Mouse (Mus musculus) intestine, postnatal 0 days (tissue): ENCODE data around the gene Cntnap5a. TPM values are rescaled to one million over a fixed set of nuclear protein-coding genes. Genes with fewer than 3 reads are reported as not detected.
A peak's percentile ranks its signal among the peaks of the same experiment; 100 is the strongest.

ENCODE experiments used
- ATAC-seq: fragments of 200-750 bp; cut with Nextera tagmentation; 2 replicates; pipeline ENCODE4 v1.8.0; 2017; ENCODE audit warnings: mild to moderate bottlenecking, moderate TSS enrichment, moderate library complexity
- H3K27ac ChIP-seq: fragments of 300-500 bp; sonication (generic); 2 replicates; pipeline ENCODE4 v1.5.1; 2014; ENCODE audit warnings: mild to moderate bottlenecking, low read depth, low read length, moderate library complexity
- H3K27me3 ChIP-seq: fragments of 300-500 bp; sonication (generic); replicated peaks from 2 replicates; pipeline ENCODE4 v1.6.1; 2014; ENCODE audit warnings: low read length, mixed read lengths; ENCODE audit not compliant: control insufficient read depth, insufficient read depth
- H3K36me3 ChIP-seq: fragments of 300-500 bp; sonication (generic); 2 replicates; pipeline ENCODE4 v1.6.1; 2014; ENCODE audit warnings: mild to moderate bottlenecking, moderate library complexity; ENCODE audit not compliant: control insufficient read depth, insufficient read depth
- H3K4me1 ChIP-seq: fragments of 300-500 bp; sonication (generic); replicated peaks from 2 replicates; pipeline ENCODE4 v1.6.1; 2014; ENCODE audit warnings: antibody characterized with exemption, low read length, mixed read lengths; ENCODE audit not compliant: control insufficient read depth, insufficient read depth
- H3K4me2 ChIP-seq: fragments of 300-500 bp; sonication (generic); replicated peaks from 2 replicates; pipeline ENCODE4 v1.6.1; 2014; ENCODE audit warnings: low read depth, mild to moderate bottlenecking, moderate library complexity
- H3K4me3 ChIP-seq: fragments of 300-500 bp; sonication (generic); 2 replicates; pipeline ENCODE4 v1.5.1; 2014; ENCODE audit warnings: low read depth, low read length
- H3K9ac ChIP-seq: fragments of 300-500 bp; sonication (generic); 2 replicates; pipeline ENCODE4 v1.6.1; 2014; ENCODE audit warnings: mild to moderate bottlenecking, low read depth, low read length
- H3K9me3 ChIP-seq: fragments of 300-500 bp; sonication (generic); 2 replicates; pipeline ENCODE4 v1.6.1; 2016; ENCODE audit warnings: mixed run types; ENCODE audit not compliant: control insufficient read depth
- CTCF ChIP-seq: sonication (generic); IDR thresholded peaks from 2 replicates; pipeline ENCODE4 v1.5.1; 2016; ENCODE audit warnings: low read depth, mild to moderate bottlenecking, control low read depth, antibody characterized with exemption, moderate library complexity
- WGBS: fragments of 180-500 bp; shearing (Covaris S2); extraction: QIAGEN DNeasy Blood & Tissue Kit; methylation state at CpG from one replicate; pipeline ENCODE4 v1.1.7; 2014; 5-methylcytosine and 5-hydroxymethylcytosine counted together
- polyA plus RNA-seq: library from polyadenylated mRNA; unstranded; fragments of >200 nt; fragmentation: Nextera tagmentation; extraction: Ambion mirVana; gene quantifications from 2 replicates; pipeline ENCODE4 v1.2.1, GENCODE M21; 2015

Gene Cntnap5a
- polyA plus RNA-seq, 1 experiment from 2014 or later: 0.07 TPM

GRCm38 (mm10) chr1:116108381-116108780, 423.8 kb downstream of the Cntnap5a start:
- no peaks in the 10 kb centered on the region for H3K9me3 ChIP-seq

GRCm38 (mm10) chr1:116125767-116126166, 441.2 kb downstream of the Cntnap5a start:
- no peak overlapping the region for H3K27ac ChIP-seq
- ATAC-seq: no peak
- H3K4me1 ChIP-seq: no peaks in the 10 kb centered on the region
- H3K9ac ChIP-seq: no peak overlapping the region
- H3K4me2 ChIP-seq: no peak overlapping the region
- H3K27me3 ChIP-seq: no peaks in the 10 kb centered on the region
- H3K4me3 ChIP-seq: no peak overlapping the region
- no peak for TF ChIP-seq CTCF
- H3K9me3 ChIP-seq: no peaks in the 10 kb centered on the region
- H3K36me3 ChIP-seq: no peaks in the 10 kb centered on the region
- WGBS: 46% methylated on average over 1 of the region's 1 CpGs

More at GRCm38 (mm10) chr1:116108381-116108780, 423.8 kb downstream of the Cntnap5a start:
- H3K9ac ChIP-seq: no peak overlapping the region
- no peak overlapping the region for H3K4me2 ChIP-seq
- no peaks in the 10 kb centered on the region for H3K36me3 ChIP-seq
- no peaks in the 10 kb centered on the region for H3K27me3 ChIP-seq
- H3K4me1 ChIP-seq: no peaks in the 10 kb centered on the region
- no peak overlapping the region for H3K27ac ChIP-seq
- ATAC-seq: no peak
- no peak overlapping the region for H3K4me3 ChIP-seq
- TF ChIP-seq CTCF: no peak

GRCm38 (mm10) chr1:116127085-116127484, 442.5 kb downstream of the Cntnap5a start:
- H3K27ac ChIP-seq: no peak overlapping the region
- WGBS: 69% methylated on average over 2 of the region's 2 CpGs
- H3K36me3 ChIP-seq: no peaks in the 10 kb centered on the region
- no peak overlapping the region for H3K9ac ChIP-seq
- peak; percentile 14; the same call in 1 of the 2 replicates for TF ChIP-seq CTCF
- H3K4me2 ChIP-seq: no peak overlapping the region
- H3K4me3 ChIP-seq: no peak overlapping the region
- no peaks in the 10 kb centered on the region for H3K27me3 ChIP-seq
- H3K4me1 ChIP-seq: no peaks in the 10 kb centered on the region
- ATAC-seq: no peak
- no peaks in the 10 kb centered on the region for H3K9me3 ChIP-seq

- no peaks in the 10 kb centered on the region for H3K4me1 ChIP-seq
- no peaks in the 10 kb centered on the region for H3K36me3 ChIP-seq
- TF ChIP-seq CTCF: no peak
- no peak overlapping the region for H3K4me3 ChIP-seq
- no peak for ATAC-seq
- no peak overlapping the region for H3K9ac ChIP-seq
- H3K9me3 ChIP-seq: no peaks in the 10 kb centered on the region
- no peak overlapping the region for H3K27ac ChIP-seq
- no peaks in the 10 kb centered on the region for H3K27me3 ChIP-seq
- WGBS: 43% methylated on average over 1 of the region's 1 CpGs
- H3K4me2 ChIP-seq: no peak overlapping the region
Measured at GRCm38 (mm10) chr1:116128450-116129246, 444.1 kb downstream of the Cntnap5a start.

GRCm38 (mm10) chr1:116132471-116132870, 447.9 kb downstream of the Cntnap5a start:
- no peak for ATAC-seq
- H3K4me3 ChIP-seq: no peak overlapping the region
- TF ChIP-seq CTCF: no peak
- no peak overlapping the region for H3K9ac ChIP-seq
- H3K4me2 ChIP-seq: no peak overlapping the region
- no peak overlapping the region for H3K27ac ChIP-seq
- H3K36me3 ChIP-seq: no peaks in the 10 kb centered on the region
- H3K4me1 ChIP-seq: no peaks in the 10 kb centered on the region
- no peaks in the 10 kb centered on the region for H3K9me3 ChIP-seq
- no peaks in the 10 kb centered on the region for H3K27me3 ChIP-seq

- Histone ChIP-seq H3K4me1 (no peaks in the 10 kb centered on the region), H3K27me3 (no peaks in the 10 kb centered on the region), H3K27ac (no peak overlapping the region), H3K4me2 (no peak overlapping the region), H3K9me3 (no peaks in the 10 kb centered on the region), H3K4me3 (no peak overlapping the region), H3K9ac (no peak overlapping the region), H3K36me3 (no peaks in the 10 kb centered on the region)
- no peak for TF ChIP-seq CTCF
- ATAC-seq: no peak
Measured at GRCm38 (mm10) chr1:116149764-116150369, 465.3 kb downstream of the Cntnap5a start.
